Mouse (Mus musculus) G1E (cell line): ENCODE measurements around the gene M1ap. TPM values are rescaled to one million over a fixed set of nuclear protein-coding genes. Genes with fewer than 3 reads are reported as not detected.

Experiments
- ATAC-seq: 2 replicates; pipeline ENCODE4 v1.8.0; 2016; ENCODE audit warnings: mild to moderate bottlenecking; ENCODE audit not compliant: insufficient number of reproducible peaks, poor library complexity, low FRiP score, severe bottlenecking; ENCODE audit errors: extremely low read depth
- DNase-seq: peaks from one replicate; pipeline ENCODE4 v3.0.0; 2012; ENCODE audit warnings: low spot score
- H3K27me3 ChIP-seq: 2 replicates; pipeline ENCODE4 v1.6.1; 2012; ENCODE audit warnings: mild to moderate bottlenecking, low read length, inconsistent platforms; ENCODE audit not compliant: insufficient read depth
- H3K36me3 ChIP-seq: replicated peaks from 2 replicates; pipeline ENCODE3; 2012; ENCODE audit warnings: mild to moderate bottlenecking, inconsistent platforms
- H3K4me1 ChIP-seq: 2 replicates; pipeline ENCODE4 v1.6.1; 2012; ENCODE audit warnings: low read depth, low read length, inconsistent platforms, mixed read lengths; ENCODE audit not compliant: insufficient read depth
- H3K4me3 ChIP-seq: 2 replicates; pipeline ENCODE4 v1.5.1; 2012; ENCODE audit warnings: low read depth, mild to moderate bottlenecking, inconsistent platforms, low read length, moderate library complexity, mixed read lengths
- H3K9me3 ChIP-seq: replicated peaks from 2 replicates; pipeline ENCODE4 v1.6.1; 2012; ENCODE audit warnings: inconsistent platforms
- CTCF ChIP-seq: IDR thresholded peaks from 2 replicates; pipeline ENCODE4 v1.5.1; 2012; ENCODE audit warnings: low read depth, low read length, inconsistent platforms, mixed read lengths
- GATA1 ChIP-seq: IDR thresholded peaks from 2 replicates; pipeline ENCODE4 v1.6.1; 2012; ENCODE audit warnings: borderline replicate concordance, low read length, inconsistent platforms, mixed read lengths
- GATA2 ChIP-seq: IDR thresholded peaks from 2 replicates; pipeline ENCODE4 v1.6.1; 2012; ENCODE audit warnings: low read depth, low read length, inconsistent platforms, borderline replicate concordance
- POLR2AphosphoS5 ChIP-seq: IDR thresholded peaks from 2 replicates; pipeline ENCODE4 v1.6.1; 2012; ENCODE audit warnings: low read depth, low read length, inconsistent platforms; ENCODE audit not compliant: insufficient replicate concordance
- TAL1 ChIP-seq: conservative IDR thresholded peaks from 2 replicates; pipeline ENCODE4 v1.6.1; 2012; ENCODE audit warnings: low read depth, low read length, inconsistent platforms, mixed read lengths
- polyA plus RNA-seq: library from polyadenylated mRNA; stranded (reverse); fragments of >175 nt; gene quantifications from 2 replicates; pipeline ENCODE4 v1.2.3, GENCODE M21; 2012
- total RNA-seq, 2 experiments: library from RNA; stranded (forward) in 1 of 2; stranded (reverse) in 1 of 2; fragments of 200-1000 nt in 1 of 2; fragments of >200 nt in 1 of 2; fragmentation: Nextera tagmentation in 1 of 2; gene quantifications; 2 replicates each; pipeline ENCODE4 v1.2.3; 2014 to 2017

M1ap gene
- total and polyA plus RNA-seq, 3 experiments = 3.3 to 12.3 (median 8.2) TPM

- no peaks in the 10 kb centered on the region for H3K9me3 ChIP-seq
- DNase-seq = no peak
- peaks cover 80% of the 10 kb centered on the region for H3K4me1 ChIP-seq
- ATAC-seq = no peak
- H3K4me3 ChIP-seq = no peak overlapping the region
- no peaks in the 10 kb centered on the region for H3K36me3 ChIP-seq
- no peaks in the 10 kb centered on the region for H3K27me3 ChIP-seq
- TF ChIP-seq TAL1 = peak; percentile 37; the same call in 1 of the 2 replicates
- TF ChIP-seq POLR2AphosphoS5 = no peak
These were observed 73.4 kb downstream of the M1ap start for GRCm38 (mm10) chr6:83020121-83020520.

GRCm38 (mm10) chr6:83020836-83021593 is 74.3 kb downstream of the M1ap start:
- TF ChIP-seq POLR2AphosphoS5 = no peak
- no peak for TF ChIP-seq CTCF
- no peak for TF ChIP-seq TAL1
- TF ChIP-seq GATA1 = no peak
- TF ChIP-seq GATA2 = no peak
- no peaks in the 10 kb centered on the region for H3K27me3 ChIP-seq
- no peak for DNase-seq
- no peaks in the 10 kb centered on the region for H3K36me3 ChIP-seq
- H3K9me3 ChIP-seq = no peaks in the 10 kb centered on the region
- no peak overlapping the region for H3K4me3 ChIP-seq
- H3K4me1 ChIP-seq = peaks cover 76% of the 10 kb centered on the region
- ATAC-seq = no peak

- Histone ChIP-seq H3K4me1 (peaks cover 81% of the 10 kb centered on the region), H3K9me3 (no peaks in the 10 kb centered on the region), H3K4me3 (no peak overlapping the region), H3K27me3 (no peaks in the 10 kb centered on the region), H3K36me3 (peaks cover 2% of the 10 kb centered on the region)
- no peak for ATAC-seq
- TF ChIP-seq TAL1 = no peak
- TF ChIP-seq CTCF = no peak
- TF ChIP-seq GATA1 = no peak
- DNase-seq = no peak
These were observed 76.3 kb downstream of the M1ap start for GRCm38 (mm10) chr6:83023008-83023407.

GRCm38 (mm10) chr6:83023786-83024185 is 77.1 kb downstream of the M1ap start:
- no peaks in the 10 kb centered on the region for H3K9me3 ChIP-seq
- H3K4me3 ChIP-seq = no peak overlapping the region
- H3K4me1 ChIP-seq = peaks cover 84% of the 10 kb centered on the region
- TF ChIP-seq POLR2AphosphoS5 (no peak), GATA1 (no peak), CTCF (no peak), GATA2 (no peak), TAL1 (no peak)
- H3K36me3 ChIP-seq = peaks cover 6% of the 10 kb centered on the region
- no peaks in the 10 kb centered on the region for H3K27me3 ChIP-seq
- no peak for ATAC-seq
- no peak for DNase-seq

GRCm38 (mm10) chr6:83024421-83024820 is 77.7 kb downstream of the M1ap start:
- Histone ChIP-seq H3K9me3 (no peaks in the 10 kb centered on the region), H3K4me3 (no peak overlapping the region), H3K4me1 (peaks cover 84% of the 10 kb centered on the region), H3K27me3 (no peaks in the 10 kb centered on the region), H3K36me3 (peaks cover 12% of the 10 kb centered on the region)
- DNase-seq = no peak
- ATAC-seq = no peak
- TF ChIP-seq POLR2AphosphoS5 (no peak), GATA2 (no peak), CTCF (no peak), GATA1 (no peak), TAL1 (no peak)

- Histone ChIP-seq H3K9me3 (no peaks in the 10 kb centered on the region), H3K36me3 (peaks cover 20% of the 10 kb centered on the region), H3K27me3 (no peaks in the 10 kb centered on the region), H3K4me3 (no peak overlapping the region), H3K4me1 (peaks cover 84% of the 10 kb centered on the region)
- no peak for ATAC-seq
- TF ChIP-seq GATA2 (no peak), GATA1 (no peak), POLR2AphosphoS5 (no peak), TAL1 (no peak), CTCF (no peak)
- no peak for DNase-seq
These were observed 78.5 kb downstream of the M1ap start for GRCm38 (mm10) chr6:83025221-83025620.

GRCm38 (mm10) chr6:83027293-83027692 is 80.6 kb downstream of the M1ap start:
- no peak for DNase-seq
- H3K4me1 ChIP-seq = peaks cover 84% of the 10 kb centered on the region
- no peak overlapping the region; the same call in 1 of the 2 replicates for H3K4me3 ChIP-seq
- H3K9me3 ChIP-seq = no peaks in the 10 kb centered on the region
- H3K36me3 ChIP-seq = peaks cover 40% of the 10 kb centered on the region
- ATAC-seq = no peak
- TF ChIP-seq POLR2AphosphoS5 (no peak), GATA2 (no peak), GATA1 (no peak), CTCF (no peak), TAL1 (no peak)
- no peaks in the 10 kb centered on the region for H3K27me3 ChIP-seq
